Mouse (Mus musculus) heart, embryonic 15.5 days (tissue): Measurements from ENCODE around the gene Gprin1. TPM values are rescaled to one million over a fixed set of nuclear protein-coding genes. Genes with fewer than 3 reads are reported as not detected.

ENCODE experiments used
- ATAC-seq: fragments of 200-750 bp; cut with Nextera tagmentation; replicated peaks from 2 replicates; pipeline ENCODE4 v1.8.0; 2017; ENCODE audit warnings: low read depth, moderate TSS enrichment; ENCODE audit not compliant: insufficient number of reproducible peaks, insufficient read depth, low FRiP score
- H3K27ac ChIP-seq: fragments of 300-500 bp; sonication (generic); 2 replicates; pipeline ENCODE4 v1.5.1; 2015; ENCODE audit warnings: mild to moderate bottlenecking, inconsistent platforms
- H3K27me3 ChIP-seq: fragments of 300-500 bp; sonication (generic); 2 replicates; pipeline ENCODE4 v1.6.1; 2015; ENCODE audit warnings: inconsistent platforms
- H3K36me3 ChIP-seq: fragments of 300-500 bp; sonication (generic); 2 replicates; pipeline ENCODE4 v1.6.1; 2015; ENCODE audit warnings: mild to moderate bottlenecking, inconsistent platforms
- H3K4me1 ChIP-seq: fragments of 300-500 bp; sonication (generic); replicated peaks from 2 replicates; pipeline ENCODE4 v1.6.1; 2015; ENCODE audit warnings: inconsistent platforms
- H3K4me2 ChIP-seq: fragments of 300-500 bp; sonication (generic); 2 replicates; pipeline ENCODE4 v1.6.1; 2015; ENCODE audit warnings: inconsistent platforms, mild to moderate bottlenecking, moderate library complexity
- H3K4me3 ChIP-seq: fragments of 300-500 bp; sonication (generic); 2 replicates; pipeline ENCODE4 v1.5.1; 2015; ENCODE audit warnings: mild to moderate bottlenecking, inconsistent platforms
- H3K9ac ChIP-seq: fragments of 300-500 bp; sonication (generic); 2 replicates; pipeline ENCODE4 v1.6.1; 2015; ENCODE audit warnings: mild to moderate bottlenecking, inconsistent platforms
- H3K9me3 ChIP-seq: fragments of 300-500 bp; sonication (generic); replicated peaks from 2 replicates; pipeline ENCODE4 v1.6.1; 2016; ENCODE audit warnings: inconsistent platforms
- WGBS: fragments of 180-500 bp; shearing (Covaris S2); methylation state at CpG from one replicate; pipeline ENCODE4 v1.1.7; 2015; ENCODE audit warnings: mixed read lengths; 5-methylcytosine and 5-hydroxymethylcytosine counted together
- polyA plus RNA-seq: library from polyadenylated mRNA; unstranded; fragments of >200 nt; fragmentation: Nextera tagmentation; extraction: Ambion mirVana; gene quantifications from 2 replicates; pipeline ENCODE4 v1.2.1, GENCODE M21; 2015

The Gprin1 gene
- polyA plus RNA-seq, 1 experiment from 2014 or later, result 0.05 TPM

DNA sequence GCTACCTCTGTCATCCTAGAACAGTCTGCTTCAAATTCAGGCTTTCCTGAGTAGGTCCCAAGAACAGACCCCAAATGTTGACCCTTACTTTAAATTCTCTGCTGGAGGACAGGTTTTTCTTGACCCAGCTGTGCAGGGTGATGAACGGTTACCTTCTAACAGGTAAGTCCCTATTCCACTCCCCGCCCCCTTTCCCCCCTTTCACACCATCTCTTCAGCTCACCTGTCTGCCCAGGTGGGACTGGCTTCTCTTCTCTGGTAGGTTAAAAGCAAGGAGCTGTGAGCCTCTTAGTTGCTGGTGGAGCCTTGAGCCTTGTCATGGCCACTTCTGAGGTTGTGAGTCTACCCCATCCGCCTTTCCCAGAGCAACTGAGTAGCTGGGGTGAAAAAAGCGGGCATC, 34.0 kb upstream of the Gprin1 start, which contains the start of gene Eif4e1b:
Gene Eif4e1b, plus strand, starts transcription at position 301 of the 400 bp plus-strand sequence.
- no peak within 1 kb of the TSS for H3K27ac ChIP-seq
- WGBS, result 74% methylated on average over 4 of the region's 4 CpGs
- no peaks in the 10 kb centered on the region for H3K9me3 ChIP-seq
- H3K4me1 ChIP-seq, result peaks cover 4% of the 10 kb centered on the region; the same call in 1 of the 2 replicates
- H3K36me3 ChIP-seq, result no peaks in the 10 kb centered on the region
- no peak within 1 kb of the TSS for H3K4me3 ChIP-seq
- H3K9ac ChIP-seq, result no peak within 1 kb of the TSS
- peaks cover 11% of the 10 kb centered on the region; the same call in 1 of the 2 replicates for H3K27me3 ChIP-seq
- H3K4me2 ChIP-seq, result no peak within 1 kb of the TSS
- ATAC-seq, result no peak

DNA sequence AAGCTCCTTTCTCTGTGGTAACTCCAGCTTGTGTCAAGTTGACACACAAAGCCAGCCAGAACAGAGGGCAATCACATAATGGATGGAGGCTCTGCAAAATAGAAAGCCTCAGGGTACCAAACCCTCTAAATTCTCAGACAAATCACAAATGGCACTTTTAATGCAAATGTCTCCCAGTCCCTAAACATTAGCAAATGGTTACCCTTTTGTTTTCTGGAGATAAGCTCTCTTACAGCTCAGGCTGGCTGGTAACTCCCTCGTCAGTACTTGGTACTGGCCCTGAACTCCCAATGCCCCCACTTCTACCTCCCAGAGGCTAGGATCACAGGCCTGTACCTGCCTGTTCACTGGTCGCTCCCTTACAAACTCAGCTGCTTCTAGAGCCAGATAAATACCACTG, 33.6 kb upstream of the Gprin1 start:
- Histone ChIP-seq H3K36me3 (no peaks in the 10 kb centered on the region), H3K4me3 (no peak overlapping the region), H3K27me3 (peaks cover 9% of the 10 kb centered on the region; the same call in 1 of the 2 replicates), H3K9me3 (no peaks in the 10 kb centered on the region), H3K4me1 (peaks cover 4% of the 10 kb centered on the region; the same call in 1 of the 2 replicates), H3K4me2 (no peak overlapping the region), H3K9ac (no peak overlapping the region), H3K27ac (no peak overlapping the region)
- WGBS, result 46% methylated on average over 2 of the region's 2 CpGs
- no peak for ATAC-seq

GRCm38 (mm10) chr13:54781086-54781485, 31.4 kb upstream of the Gprin1 start:
- no peak overlapping the region for H3K4me3 ChIP-seq
- ATAC-seq, result no peak
- H3K27me3 ChIP-seq, result peaks cover 9% of the 10 kb centered on the region; the same call in 1 of the 2 replicates
- peaks cover 4% of the 10 kb centered on the region; the same call in 1 of the 2 replicates for H3K4me1 ChIP-seq
- no peak overlapping the region for H3K27ac ChIP-seq
- no peaks in the 10 kb centered on the region for H3K9me3 ChIP-seq
- no peak overlapping the region for H3K9ac ChIP-seq
- no peaks in the 10 kb centered on the region for H3K36me3 ChIP-seq
- WGBS, result 78% methylated on average over 3 of the region's 3 CpGs
- no peak overlapping the region for H3K4me2 ChIP-seq

GRCm38 (mm10) chr13:54780592-54780991, 30.9 kb upstream of the Gprin1 start:
- Histone ChIP-seq H3K36me3 (no peaks in the 10 kb centered on the region), H3K9me3 (no peaks in the 10 kb centered on the region), H3K4me1 (peaks cover 4% of the 10 kb centered on the region; the same call in 1 of the 2 replicates), H3K27me3 (peaks cover 9% of the 10 kb centered on the region; the same call in 1 of the 2 replicates), H3K9ac (no peak overlapping the region), H3K27ac (no peak overlapping the region), H3K4me3 (no peak overlapping the region), H3K4me2 (no peak overlapping the region)
- WGBS, result 63% methylated on average over 3 of the region's 3 CpGs
- ATAC-seq, result no peak

GRCm38 (mm10) chr13:54767012-54767411, 17.3 kb upstream of the Gprin1 start:
- no peaks in the 10 kb centered on the region for H3K9me3 ChIP-seq
- H3K27me3 ChIP-seq, result peaks cover 58% of the 10 kb centered on the region
- H3K9ac ChIP-seq, result no peak overlapping the region
- H3K4me1 ChIP-seq, result peaks cover 10% of the 10 kb centered on the region
- 78% methylated on average over 4 of the region's 4 CpGs for WGBS
- no peak for ATAC-seq
- H3K4me2 ChIP-seq, result no peak overlapping the region
- no peak overlapping the region for H3K27ac ChIP-seq
- H3K4me3 ChIP-seq, result no peak overlapping the region
- no peaks in the 10 kb centered on the region for H3K36me3 ChIP-seq

GRCm38 (mm10) chr13:54766192-54766768, 16.6 kb upstream of the Gprin1 start, which contains the start of gene Sncb:
TSS of gene Sncb (minus strand) at chr13:54766595.
- Histone ChIP-seq H3K9ac (no peak within 1 kb of the TSS), H3K9me3 (no peaks in the 10 kb centered on the region), H3K27me3 (peaks cover 64% of the 10 kb centered on the region), H3K4me3 (peak within 1 kb of the TSS; percentile 31), H3K4me2 (peak within 1 kb of the TSS; percentile 57), H3K27ac (no peak within 1 kb of the TSS), H3K36me3 (no peaks in the 10 kb centered on the region), H3K4me1 (peaks cover 10% of the 10 kb centered on the region)
- 0 out of 2 replicates have a peak, but pooled peaks have one; percentile 31 for ATAC-seq
- WGBS, result 2% methylated on average over 33 of the region's 35 CpGs

DNA sequence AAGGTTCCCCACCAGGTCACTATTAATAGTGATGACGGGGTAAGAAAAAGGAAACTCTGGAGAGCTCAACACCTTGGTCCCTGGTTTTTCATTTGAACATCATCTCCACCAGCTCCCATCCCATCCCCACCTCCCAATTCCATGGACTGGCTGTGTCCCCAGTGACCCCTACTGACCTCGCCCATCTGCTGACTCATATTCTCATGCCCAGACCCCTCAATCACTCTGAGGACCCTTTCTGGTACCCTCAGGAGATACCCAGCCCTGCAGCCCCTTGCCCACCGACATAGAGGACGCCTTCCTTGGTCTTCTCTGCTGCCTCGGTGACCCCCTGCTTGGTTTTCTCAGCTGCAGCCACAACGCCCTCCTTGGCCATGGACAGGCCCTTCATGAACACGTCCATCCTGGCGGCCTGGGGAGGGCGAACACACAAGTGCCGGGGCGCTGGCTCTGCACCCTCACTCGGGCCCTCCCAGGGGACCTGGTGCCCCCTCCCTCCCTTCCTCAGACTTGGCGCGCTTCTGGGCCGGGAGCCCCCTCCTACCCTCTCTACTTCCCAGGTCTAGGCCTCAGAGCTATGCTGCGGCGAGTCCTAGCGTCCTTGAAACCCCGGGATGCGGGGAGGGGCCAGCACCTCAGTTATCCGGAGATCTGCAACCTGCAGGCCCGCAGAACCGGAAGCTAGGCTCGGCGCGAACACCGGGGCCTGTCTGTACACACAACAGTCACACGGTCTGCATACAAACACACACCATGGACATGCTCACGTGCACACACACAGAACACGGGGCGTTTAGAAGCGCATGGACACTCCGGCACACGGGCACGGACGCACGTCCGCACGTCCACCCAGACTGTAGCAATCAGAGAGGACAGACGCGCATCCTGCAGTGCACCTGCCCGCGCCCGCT, 15.9 kb upstream of the Gprin1 start:
- Histone ChIP-seq H3K4me1 (peaks cover 10% of the 10 kb centered on the region), H3K4me2 (peak overlapping the region; percentile 57), H3K9me3 (no peaks in the 10 kb centered on the region), H3K27me3 (peaks cover 72% of the 10 kb centered on the region), H3K9ac (no peak overlapping the region), H3K27ac (no peak overlapping the region), H3K4me3 (peak overlapping the region; percentile 31), H3K36me3 (no peaks in the 10 kb centered on the region)
- 4% methylated on average over 44 of the region's 44 CpGs for WGBS
- no peak for ATAC-seq

DNA sequence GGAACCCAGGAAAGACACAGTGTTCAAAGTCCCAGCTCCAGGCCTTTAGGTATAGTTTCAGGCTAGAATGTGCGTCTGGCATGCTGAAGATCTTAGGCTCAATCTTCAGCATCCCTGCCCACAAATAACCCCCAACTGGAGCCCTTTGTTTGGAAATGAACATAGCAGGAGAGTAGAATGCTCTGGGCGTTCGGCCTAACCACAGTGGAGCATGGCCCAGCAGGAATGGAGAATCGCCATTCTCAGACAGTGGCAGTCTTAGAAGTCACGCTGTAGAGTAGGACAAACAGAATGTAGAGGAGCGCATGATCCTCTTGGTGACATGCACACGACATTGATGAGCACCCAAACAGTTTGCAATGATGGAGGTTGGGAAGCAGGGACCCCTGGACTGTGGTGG, 11.2 kb upstream of the Gprin1 start:
- no peak overlapping the region for H3K4me3 ChIP-seq
- peaks cover 16% of the 10 kb centered on the region for H3K4me1 ChIP-seq
- H3K4me2 ChIP-seq, result no peak overlapping the region
- no peak overlapping the region for H3K27ac ChIP-seq
- no peaks in the 10 kb centered on the region for H3K9me3 ChIP-seq
- 80% methylated on average over 7 of the region's 7 CpGs for WGBS
- no peaks in the 10 kb centered on the region for H3K36me3 ChIP-seq
- no peak for ATAC-seq
- no peak overlapping the region for H3K9ac ChIP-seq
- peaks cover 97% of the 10 kb centered on the region for H3K27me3 ChIP-seq

DNA sequence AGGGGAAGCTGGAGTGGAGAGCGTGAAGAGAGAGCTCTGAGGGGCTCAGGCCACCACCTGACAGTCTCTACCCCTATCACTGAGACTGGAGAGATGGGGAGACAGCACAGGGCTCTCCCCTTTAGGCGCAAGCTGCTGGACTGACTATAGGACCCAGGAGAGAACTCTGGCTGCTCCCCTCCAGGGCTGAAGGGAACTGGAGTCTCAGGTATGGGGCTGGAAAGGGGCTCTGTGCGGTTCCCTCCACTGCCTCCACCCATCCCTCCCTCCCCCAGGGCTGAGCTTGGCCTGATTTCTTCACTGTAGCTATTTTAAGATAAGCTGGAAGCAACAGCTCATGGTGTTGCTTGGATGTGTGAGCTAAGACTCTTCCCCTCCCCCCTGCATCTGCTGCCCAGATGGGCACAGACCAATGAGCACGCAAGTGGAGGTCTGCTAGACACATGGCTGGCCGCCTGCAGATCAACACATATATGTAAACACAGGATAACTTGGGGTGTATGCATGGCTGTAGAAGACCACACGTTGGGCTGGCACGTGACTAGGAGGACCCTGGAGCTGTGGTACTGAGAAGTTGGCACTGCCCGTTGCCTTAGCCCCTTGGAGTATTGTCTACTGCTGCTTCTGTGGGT, 10.6 kb upstream of the Gprin1 start:
- H3K36me3 ChIP-seq, result no peaks in the 10 kb centered on the region
- H3K27me3 ChIP-seq, result peaks cover 97% of the 10 kb centered on the region
- WGBS, result 47% methylated on average over 8 of the region's 8 CpGs
- H3K4me1 ChIP-seq, result peaks cover 12% of the 10 kb centered on the region
- H3K9ac ChIP-seq, result no peak overlapping the region
- H3K4me2 ChIP-seq, result no peak overlapping the region
- no peak overlapping the region for H3K27ac ChIP-seq
- no peaks in the 10 kb centered on the region for H3K9me3 ChIP-seq
- ATAC-seq, result no peak
- H3K4me3 ChIP-seq, result no peak overlapping the region

GRCm38 (mm10) chr13:54759496-54759895, 9.8 kb upstream of the Gprin1 start:
- no peak overlapping the region for H3K27ac ChIP-seq
- no peak overlapping the region for H3K9ac ChIP-seq
- no peak overlapping the region for H3K4me3 ChIP-seq
- H3K9me3 ChIP-seq, result no peaks in the 10 kb centered on the region
- H3K4me1 ChIP-seq, result peaks cover 12% of the 10 kb centered on the region
- 14% methylated on average over 7 of the region's 7 CpGs for whole genome bisulfite sequencing
- H3K27me3 ChIP-seq, result peaks cover 91% of the 10 kb centered on the region
- H3K36me3 ChIP-seq, result no peaks in the 10 kb centered on the region
- ATAC-seq, result no peak
- H3K4me2 ChIP-seq, result no peak overlapping the region
